Mouse (Mus musculus) brain, embryonic 18.5 days (tissue): Measurements from ENCODE around the gene Ifnb1.

ENCODE experiments used
- DNase-seq: peaks from one replicate; pipeline ENCODE4 v3.0.0-alpha.2; 2012; ENCODE audit warnings: low read depth, low spot score

Ifnb1 gene

DNA sequence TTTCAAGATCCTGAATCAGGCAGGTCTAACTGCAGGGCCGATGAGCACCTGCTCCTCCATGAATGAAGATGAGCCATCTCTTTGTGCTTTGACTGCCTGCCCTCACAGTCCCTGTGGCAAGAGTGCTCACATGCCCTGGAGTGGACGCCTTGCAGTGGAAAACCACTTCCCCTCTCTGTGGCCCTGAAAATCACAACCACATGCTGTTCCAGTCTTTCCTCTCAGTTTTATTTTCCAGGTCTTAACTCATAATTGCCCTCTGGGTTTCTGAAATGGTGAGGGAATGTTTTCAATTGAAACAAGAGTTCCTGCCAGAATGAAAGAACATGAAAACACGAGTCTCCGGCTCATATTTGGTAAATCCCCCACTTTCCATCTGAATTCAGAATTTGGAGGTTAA is 18.8 kb downstream of the Ifnb1 start:
- DNase-seq, result no peak

DNA sequence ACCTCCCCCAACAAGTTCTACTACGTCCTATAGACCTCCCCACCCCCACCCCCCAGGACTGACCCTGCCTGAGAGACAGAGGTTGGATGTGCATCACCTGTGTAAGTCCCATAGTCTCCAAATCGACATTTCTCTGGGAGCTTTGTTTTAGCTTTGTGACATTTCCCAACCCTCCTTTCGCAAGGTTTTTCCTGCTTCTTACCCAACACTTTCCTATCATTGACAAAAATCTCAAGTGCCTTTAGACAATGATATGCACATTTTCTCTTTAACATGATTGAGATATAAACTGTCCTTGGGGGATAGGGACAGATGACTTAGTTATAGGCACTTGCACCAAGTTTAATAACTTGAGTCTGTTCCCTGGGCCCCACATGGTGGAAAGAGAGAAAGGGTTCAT is 21.3 kb downstream of the Ifnb1 start:
- DNase-seq, result no peak

DNA sequence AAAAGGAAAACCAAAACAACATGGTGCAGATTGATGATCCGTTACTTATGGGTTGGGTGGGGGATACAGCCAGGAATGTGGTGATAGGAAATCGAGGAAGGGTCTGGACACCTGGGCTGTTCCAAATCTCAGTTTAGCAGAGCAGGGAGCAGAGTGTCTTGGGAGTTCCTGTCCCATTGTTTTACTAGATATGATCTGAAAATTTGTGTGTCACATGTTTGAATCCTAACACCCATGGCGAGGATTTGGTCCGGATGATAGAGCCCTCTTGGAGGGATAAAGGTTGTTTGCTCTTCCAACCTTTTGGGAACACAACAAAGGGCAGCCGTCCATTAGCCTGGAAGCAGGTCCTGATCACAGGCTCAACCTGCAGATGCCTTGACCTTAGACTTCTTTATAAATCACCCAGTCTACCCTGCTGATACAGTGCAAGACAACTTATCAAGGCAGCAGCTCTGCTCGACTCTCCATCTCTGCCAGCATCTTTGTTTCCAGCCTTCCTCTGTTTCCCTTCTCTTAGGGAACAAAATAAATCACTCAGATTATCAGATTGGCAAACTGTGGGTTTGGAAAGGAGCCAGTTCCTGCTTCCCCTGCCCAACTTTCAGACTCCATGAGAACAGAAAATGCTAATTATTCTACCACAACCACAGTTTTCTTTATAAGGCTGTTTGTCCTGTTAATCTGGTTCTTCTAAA is 26.1 kb downstream of the Ifnb1 start:
- DNase-seq, result no peak

DNA sequence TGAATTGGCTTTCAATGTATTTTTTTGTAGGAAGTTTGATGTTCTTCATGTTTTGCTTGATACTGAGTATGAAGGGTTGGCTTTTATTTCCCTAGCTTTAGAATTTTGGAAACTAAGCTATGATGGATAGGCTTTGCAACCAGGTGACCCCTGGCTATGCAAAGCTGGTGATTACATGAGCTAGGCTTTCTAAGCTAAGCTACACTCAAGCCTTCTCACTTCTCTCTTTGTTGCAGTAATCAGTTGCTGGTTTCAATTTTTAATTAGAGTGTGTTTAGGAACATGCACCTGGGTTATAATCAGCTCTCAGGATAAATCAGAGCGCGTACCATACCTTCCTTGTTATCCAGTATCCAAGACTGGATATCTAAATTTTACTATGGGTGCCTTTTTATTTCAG is 33.0 kb downstream of the Ifnb1 start:
- no peak for DNase-seq

DNA sequence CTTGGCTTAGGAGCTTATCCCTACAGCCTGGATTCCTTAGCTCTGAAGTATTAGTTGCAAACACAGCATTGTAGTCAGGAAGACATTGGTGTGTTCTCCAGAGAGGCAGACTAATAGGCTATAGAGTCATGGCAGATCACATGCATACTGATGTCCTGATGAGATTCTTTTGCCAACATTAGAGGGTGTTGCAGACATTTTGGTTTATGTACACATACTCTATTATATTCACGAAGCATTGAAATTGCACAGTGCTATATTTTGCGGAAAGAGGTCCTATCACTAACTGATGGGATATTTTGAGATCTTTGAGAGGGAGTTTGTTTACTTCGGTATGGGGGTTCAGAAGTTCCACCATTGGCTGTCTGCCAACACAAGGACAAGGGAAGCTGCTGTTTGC is 34.5 kb downstream of the Ifnb1 start:
- DNase-seq, result no peak

DNA sequence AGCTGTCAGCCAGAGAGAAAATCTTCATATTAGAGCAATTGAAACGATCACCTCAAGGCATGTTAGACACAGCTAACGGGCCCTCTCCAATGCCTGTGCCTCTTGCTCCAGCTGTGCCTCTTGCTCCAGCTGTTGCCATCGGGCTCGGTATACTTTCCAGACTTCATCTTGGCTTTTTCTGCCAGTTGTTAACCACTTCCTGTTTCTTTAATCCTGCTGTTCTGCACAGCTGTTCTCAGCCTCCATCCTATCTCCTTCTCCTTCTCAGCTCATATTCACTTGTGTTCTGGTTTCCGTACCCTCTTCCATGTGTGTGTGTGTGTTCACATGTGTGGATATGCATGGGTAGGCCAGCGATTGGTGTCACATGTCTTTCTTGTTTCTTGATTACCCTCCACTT is 42.4 kb downstream of the Ifnb1 start:
- no peak for DNase-seq

DNA sequence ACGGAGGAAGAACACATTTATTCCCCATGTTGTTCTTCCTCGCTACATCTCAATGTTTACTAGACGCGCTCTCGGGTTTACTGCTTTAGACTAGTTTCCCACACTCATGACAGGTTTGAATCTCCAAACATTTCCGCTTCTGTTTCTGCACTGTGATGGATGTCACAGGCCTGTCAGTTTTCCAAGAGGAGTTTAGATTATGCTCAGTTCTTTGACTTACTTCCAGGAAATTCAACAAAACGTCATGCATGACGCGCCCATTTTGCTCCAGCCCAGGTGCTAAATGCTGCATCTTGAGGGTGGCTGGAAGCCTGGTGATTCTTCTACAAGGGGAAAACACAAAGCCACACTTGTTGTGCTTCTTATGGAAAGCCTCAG is 43.8 kb downstream of the Ifnb1 start:
- DNase-seq, result no peak

- DNase-seq, result no peak
Measured at GRCm38 (mm10) chr4:88478177-88478808, 44.3 kb downstream of the Ifnb1 start.

DNA sequence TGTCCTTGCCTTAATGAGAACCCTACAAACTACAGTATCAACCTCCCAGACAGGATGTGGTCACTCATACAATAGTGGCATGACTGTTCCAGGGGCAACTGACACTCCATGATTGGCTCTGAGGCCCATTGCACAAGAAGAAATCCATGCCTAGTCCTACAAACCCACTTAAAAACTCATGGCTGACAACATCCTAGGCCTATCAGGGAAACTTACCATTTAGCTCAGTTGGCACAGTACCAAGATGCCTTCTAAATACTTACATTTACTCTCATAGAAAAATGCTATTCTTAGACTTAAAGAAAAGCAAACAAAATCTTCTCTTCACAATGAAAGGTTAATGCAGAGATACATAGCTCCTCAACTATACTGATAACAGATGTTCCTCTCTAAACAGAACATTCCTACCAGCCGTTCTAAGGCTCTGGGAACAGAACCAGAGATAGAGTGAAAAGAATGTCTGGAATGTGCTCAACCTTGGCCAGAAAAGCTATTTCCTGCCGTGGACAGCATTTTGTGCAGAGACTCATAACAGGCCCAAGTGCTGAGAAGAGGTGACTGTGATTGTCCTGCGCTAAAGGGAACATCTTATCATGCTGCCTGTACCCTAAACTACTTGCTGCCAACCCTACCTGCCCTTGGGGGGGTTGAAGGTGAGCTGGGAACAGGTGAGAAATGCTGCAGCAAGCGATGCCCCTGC is 45.9 kb downstream of the Ifnb1 start:
- DNase-seq, result no peak

GRCm38 (mm10) chr4:88476084-88476483 is 46.5 kb downstream of the Ifnb1 start:
- DNase-seq, result no peak
